Mouse (Mus musculus): ENCODE results near the gene Mogat1. TPM values are rescaled to one million over a fixed set of nuclear protein-coding genes. Genes with fewer than 3 reads are reported as not detected.

The Mogat1 gene
- polyA plus RNA-seq, 1 experiment from 2014 or later: 0.65 TPM

GRCm38 (mm10) chr1:78512756-78513155 is 2.0 kb downstream of the Mogat1 start:
- ATAC-seq (ENCODE audit: insufficient number of reproducible peaks, insufficient read depth, low FRiP score, low TSS enrichment): no peak
- 0 out of 2 replicates have a peak, but pooled peaks cover 5% of the 10 kb centered on the region for H3K27me3 ChIP-seq
- no peak overlapping the region for H3K27ac ChIP-seq
- no peaks in the 10 kb centered on the region for H3K36me3 ChIP-seq
- H3K4me1 ChIP-seq: peaks cover 5% of the 10 kb centered on the region; the same call in 1 of the 2 replicates
- no peaks in the 10 kb centered on the region for H3K9me3 ChIP-seq
- 57% methylated on average over 8 of the region's 8 CpGs for WGBS
- H3K9ac ChIP-seq: no peak overlapping the region
- no peak overlapping the region for H3K4me3 ChIP-seq
- no peak overlapping the region for H3K4me2 ChIP-seq (replicated peaks)

- Histone ChIP-seq H3K9ac (no peak overlapping the region), H3K4me2 (replicated peaks) (no peak overlapping the region), H3K36me3 (no peaks in the 10 kb centered on the region), H3K4me3 (no peak overlapping the region), H3K27ac (no peak overlapping the region), H3K9me3 (no peaks in the 10 kb centered on the region), H3K4me1 (no peaks in the 10 kb centered on the region), H3K27me3 (no peaks in the 10 kb centered on the region)
- 91% methylated on average over 7 of the region's 7 CpGs for WGBS
- ATAC-seq (ENCODE audit: insufficient number of reproducible peaks, insufficient read depth, low FRiP score, low TSS enrichment): no peak
These were observed 8.1 kb downstream of the Mogat1 start for GRCm38 (mm10) chr1:78518907-78519306.

- Histone ChIP-seq H3K4me3 (no peak overlapping the region), H3K27ac (no peak overlapping the region), H3K36me3 (no peaks in the 10 kb centered on the region), H3K4me2 (replicated peaks) (no peak overlapping the region), H3K9me3 (no peaks in the 10 kb centered on the region), H3K9ac (no peak overlapping the region), H3K27me3 (no peaks in the 10 kb centered on the region), H3K4me1 (no peaks in the 10 kb centered on the region)
- no peak for ATAC-seq (ENCODE audit: insufficient number of reproducible peaks, insufficient read depth, low FRiP score, low TSS enrichment)
- 45% methylated on average over 23 of the region's 23 CpGs for WGBS
These were observed 14.5 kb downstream of the Mogat1 start for GRCm38 (mm10) chr1:78525189-78525886.

GRCm38 (mm10) chr1:78528356-78528755 is 17.6 kb downstream of the Mogat1 start:
- Histone ChIP-seq H3K36me3 (no peaks in the 10 kb centered on the region), H3K9me3 (no peaks in the 10 kb centered on the region), H3K4me2 (replicated peaks) (no peak overlapping the region), H3K4me1 (no peaks in the 10 kb centered on the region), H3K27ac (no peak overlapping the region), H3K4me3 (no peak overlapping the region), H3K27me3 (no peaks in the 10 kb centered on the region), H3K9ac (no peak overlapping the region)
- no peak for ATAC-seq (ENCODE audit: insufficient number of reproducible peaks, insufficient read depth, low FRiP score, low TSS enrichment)
- WGBS: 92% methylated on average over 3 of the region's 3 CpGs

- Histone ChIP-seq H3K4me2 (replicated peaks) (no peak overlapping the region), H3K36me3 (no peaks in the 10 kb centered on the region), H3K9ac (no peak overlapping the region), H3K27ac (no peak overlapping the region), H3K9me3 (no peaks in the 10 kb centered on the region), H3K27me3 (no peaks in the 10 kb centered on the region), H3K4me1 (no peaks in the 10 kb centered on the region), H3K4me3 (no peak overlapping the region)
- 90% methylated on average over 8 of the region's 8 CpGs for WGBS
- ATAC-seq (ENCODE audit: insufficient number of reproducible peaks, insufficient read depth, low FRiP score, low TSS enrichment): no peak
These were observed 18.2 kb downstream of the Mogat1 start for GRCm38 (mm10) chr1:78529011-78529410.

- Histone ChIP-seq H3K9me3 (no peaks in the 10 kb centered on the region), H3K27ac (no peak overlapping the region), H3K36me3 (no peaks in the 10 kb centered on the region), H3K27me3 (no peaks in the 10 kb centered on the region), H3K4me1 (no peaks in the 10 kb centered on the region), H3K9ac (no peak overlapping the region), H3K4me2 (replicated peaks) (no peak overlapping the region), H3K4me3 (no peak overlapping the region)
- no peak for ATAC-seq (ENCODE audit: insufficient number of reproducible peaks, insufficient read depth, low FRiP score, low TSS enrichment)
- WGBS: 78% methylated on average over 7 of the region's 7 CpGs
These were observed 19.9 kb downstream of the Mogat1 start for GRCm38 (mm10) chr1:78530500-78531215.

- 75% methylated on average over 15 of the region's 15 CpGs for WGBS
- no peaks in the 10 kb centered on the region for H3K4me1 ChIP-seq
- H3K27ac ChIP-seq: no peak overlapping the region
- no peak overlapping the region for H3K4me2 ChIP-seq (replicated peaks)
- H3K4me3 ChIP-seq: no peak overlapping the region
- H3K27me3 ChIP-seq: no peaks in the 10 kb centered on the region
- H3K36me3 ChIP-seq: no peaks in the 10 kb centered on the region
- ATAC-seq (ENCODE audit: insufficient number of reproducible peaks, insufficient read depth, low FRiP score, low TSS enrichment): 0 out of 2 replicates have a peak, but pooled peaks have one; percentile 71
- no peaks in the 10 kb centered on the region for H3K9me3 ChIP-seq
- H3K9ac ChIP-seq: no peak overlapping the region
These were observed 21.5 kb downstream of the Mogat1 start for GRCm38 (mm10) chr1:78532184-78532800.

- H3K27me3 ChIP-seq: no peaks in the 10 kb centered on the region
- no peak overlapping the region for H3K27ac ChIP-seq
- H3K4me3 ChIP-seq: no peak overlapping the region
- no peak overlapping the region for H3K4me2 ChIP-seq (replicated peaks)
- no peak for ATAC-seq (ENCODE audit: insufficient number of reproducible peaks, insufficient read depth, low FRiP score, low TSS enrichment)
- peaks cover 4% of the 10 kb centered on the region; the same call in 1 of the 2 replicates for H3K4me1 ChIP-seq
- no peaks in the 10 kb centered on the region for H3K9me3 ChIP-seq
- WGBS: 88% methylated on average over 9 of the region's 9 CpGs
- H3K36me3 ChIP-seq: no peaks in the 10 kb centered on the region
- no peak overlapping the region for H3K9ac ChIP-seq
These were observed 23.8 kb downstream of the Mogat1 start for GRCm38 (mm10) chr1:78534428-78535150.

GRCm38 (mm10) chr1:78536310-78537164 is 25.7 kb downstream of the Mogat1 start:
- no peak for ATAC-seq (ENCODE audit: insufficient number of reproducible peaks, insufficient read depth, low FRiP score, low TSS enrichment)

GRCm38 (mm10) chr1:78537494-78538010 is 26.8 kb downstream of the Mogat1 start:
- no peaks in the 10 kb centered on the region for H3K9me3 ChIP-seq
- no peaks in the 10 kb centered on the region for H3K36me3 ChIP-seq
- no peak overlapping the region; the same call in 1 of the 2 replicates for H3K27ac ChIP-seq
- no peaks in the 10 kb centered on the region for H3K27me3 ChIP-seq
- H3K4me3 ChIP-seq: peak overlapping the region; percentile 23
- peak overlapping the region; percentile 16; the same call in 1 of the 2 replicates for H3K9ac ChIP-seq
- H3K4me2 ChIP-seq (replicated peaks): peak overlapping the region; percentile 52
- peak; percentile 80 for ATAC-seq (ENCODE audit: insufficient number of reproducible peaks, insufficient read depth, low FRiP score, low TSS enrichment)
- WGBS: 23% methylated on average over 16 of the region's 16 CpGs
- H3K4me1 ChIP-seq: peaks cover 4% of the 10 kb centered on the region; the same call in 1 of the 2 replicates

More at GRCm38 (mm10) chr1:78536310-78537164, 25.7 kb downstream of the Mogat1 start:
- Histone ChIP-seq H3K4me3 (no peak overlapping the region), H3K36me3 (no peaks in the 10 kb centered on the region), H3K9ac (no peak overlapping the region), H3K27me3 (no peaks in the 10 kb centered on the region), H3K9me3 (no peaks in the 10 kb centered on the region), H3K4me2 (replicated peaks) (peak overlapping the region; percentile 52), H3K27ac (no peak overlapping the region), H3K4me1 (peaks cover 4% of the 10 kb centered on the region; the same call in 1 of the 2 replicates)
- 35% methylated on average over 19 of the region's 19 CpGs for WGBS
